Mouse (Mus musculus): ENCODE data around the gene 1810046K07Rik. TPM values are rescaled to one million over a fixed set of nuclear protein-coding genes. Genes with fewer than 3 reads are reported as not detected.

1810046K07Rik gene
- polyA plus RNA-seq, 1 experiment from 2014 or later: not detected

- ATAC-seq: no peak
- no peak overlapping the region for H3K4me3 ChIP-seq (ENCODE audit: low read length)
- no peaks in the 10 kb centered on the region for H3K9me3 ChIP-seq (ENCODE audit: control insufficient read depth, low read length)
- H3K4me1 ChIP-seq (ENCODE audit: control insufficient read depth, insufficient read depth, low read depth, low read length): peaks cover 4% of the 10 kb centered on the region; the same call in 1 of the 2 replicates
- WGBS: 90% methylated on average over 13 of the region's 13 CpGs
- H3K27ac ChIP-seq (ENCODE audit: low read depth, low read length): no peak overlapping the region
- no peak overlapping the region for H3K9ac ChIP-seq (ENCODE audit: low read depth, low read length)
- H3K27me3 ChIP-seq (replicated peaks; ENCODE audit: control insufficient read depth, insufficient read depth, low read length): no peaks in the 10 kb centered on the region
- no peak overlapping the region for H3K4me2 ChIP-seq (ENCODE audit: low read length)
- no peaks in the 10 kb centered on the region for H3K36me3 ChIP-seq (ENCODE audit: control insufficient read depth, insufficient read depth, low read length)
Measured at GRCm38 (mm10) chr9:51331449-51332238, 2.9 kb upstream of the 1810046K07Rik start.

GRCm38 (mm10) chr9:51327555-51327903 lies 1.2 kb downstream of the 1810046K07Rik start:
- no peaks in the 10 kb centered on the region for H3K36me3 ChIP-seq (ENCODE audit: control insufficient read depth, insufficient read depth, low read length)
- ATAC-seq: no peak
- no peak overlapping the region for H3K4me3 ChIP-seq (ENCODE audit: low read length)
- no peaks in the 10 kb centered on the region for H3K4me1 ChIP-seq (ENCODE audit: control insufficient read depth, insufficient read depth, low read depth, low read length)
- no peaks in the 10 kb centered on the region for H3K27me3 ChIP-seq (replicated peaks; ENCODE audit: control insufficient read depth, insufficient read depth, low read length)
- no peak overlapping the region for H3K9ac ChIP-seq (ENCODE audit: low read depth, low read length)
- H3K4me2 ChIP-seq (ENCODE audit: low read length): no peak overlapping the region
- WGBS: 91% methylated on average over 5 of the region's 5 CpGs
- no peak overlapping the region for H3K27ac ChIP-seq (ENCODE audit: low read depth, low read length)
- H3K9me3 ChIP-seq (ENCODE audit: control insufficient read depth, low read length): no peaks in the 10 kb centered on the region

DNA sequence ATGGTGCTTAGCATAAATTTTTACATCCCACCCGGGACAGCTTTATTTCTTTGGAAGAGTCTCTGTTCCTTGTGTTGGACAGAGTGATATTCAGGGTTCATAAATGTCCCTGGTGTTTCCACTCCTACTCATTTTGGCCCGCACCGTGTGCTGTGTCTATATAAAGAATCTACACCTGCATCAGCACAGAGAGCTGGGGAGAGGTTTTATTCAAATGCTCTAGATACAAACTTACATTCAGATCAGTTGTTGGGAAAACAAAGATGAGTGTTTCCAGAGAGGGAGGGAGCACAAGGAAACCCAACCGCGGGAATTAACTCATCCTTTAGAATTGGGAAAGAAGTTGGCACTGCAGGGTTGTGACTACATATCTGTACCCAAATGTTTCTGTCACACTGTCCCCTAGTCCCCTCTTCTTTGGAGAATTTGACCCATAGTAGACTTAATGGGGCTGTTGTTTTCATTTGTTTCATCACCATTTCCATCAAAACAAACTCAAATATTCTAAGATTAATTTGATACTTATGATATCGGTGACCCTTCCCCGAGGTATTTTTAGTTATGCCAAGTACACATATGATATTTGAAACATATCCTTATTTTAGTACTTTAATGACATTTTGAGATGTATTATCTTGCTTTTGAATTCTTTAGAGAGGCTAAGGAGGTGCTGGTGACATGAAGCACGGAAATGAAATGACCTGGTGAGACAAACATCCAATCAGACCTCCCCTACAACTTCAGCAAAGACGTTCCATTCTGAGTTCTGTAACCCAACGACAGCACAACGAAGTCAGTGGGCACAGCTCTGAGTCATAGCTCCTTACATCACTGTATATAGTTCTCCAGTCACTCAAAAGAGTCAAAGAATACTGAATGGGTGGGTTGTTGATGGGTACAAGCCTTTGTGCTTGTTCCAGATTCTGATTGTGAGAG lies 1.8 kb downstream of the 1810046K07Rik start:
- H3K36me3 ChIP-seq (ENCODE audit: control insufficient read depth, insufficient read depth, low read length): no peaks in the 10 kb centered on the region
- whole genome bisulfite sequencing: 84% methylated on average over 11 of the region's 11 CpGs
- no peaks in the 10 kb centered on the region for H3K9me3 ChIP-seq (ENCODE audit: control insufficient read depth, low read length)
- no peak overlapping the region for H3K9ac ChIP-seq (ENCODE audit: low read depth, low read length)
- H3K4me2 ChIP-seq (ENCODE audit: low read length): no peak overlapping the region
- no peak overlapping the region for H3K4me3 ChIP-seq (ENCODE audit: low read length)
- no peaks in the 10 kb centered on the region for H3K27me3 ChIP-seq (replicated peaks; ENCODE audit: control insufficient read depth, insufficient read depth, low read length)
- no peak for ATAC-seq
- no peak overlapping the region for H3K27ac ChIP-seq (ENCODE audit: low read depth, low read length)
- H3K4me1 ChIP-seq (ENCODE audit: control insufficient read depth, insufficient read depth, low read depth, low read length): no peaks in the 10 kb centered on the region

DNA sequence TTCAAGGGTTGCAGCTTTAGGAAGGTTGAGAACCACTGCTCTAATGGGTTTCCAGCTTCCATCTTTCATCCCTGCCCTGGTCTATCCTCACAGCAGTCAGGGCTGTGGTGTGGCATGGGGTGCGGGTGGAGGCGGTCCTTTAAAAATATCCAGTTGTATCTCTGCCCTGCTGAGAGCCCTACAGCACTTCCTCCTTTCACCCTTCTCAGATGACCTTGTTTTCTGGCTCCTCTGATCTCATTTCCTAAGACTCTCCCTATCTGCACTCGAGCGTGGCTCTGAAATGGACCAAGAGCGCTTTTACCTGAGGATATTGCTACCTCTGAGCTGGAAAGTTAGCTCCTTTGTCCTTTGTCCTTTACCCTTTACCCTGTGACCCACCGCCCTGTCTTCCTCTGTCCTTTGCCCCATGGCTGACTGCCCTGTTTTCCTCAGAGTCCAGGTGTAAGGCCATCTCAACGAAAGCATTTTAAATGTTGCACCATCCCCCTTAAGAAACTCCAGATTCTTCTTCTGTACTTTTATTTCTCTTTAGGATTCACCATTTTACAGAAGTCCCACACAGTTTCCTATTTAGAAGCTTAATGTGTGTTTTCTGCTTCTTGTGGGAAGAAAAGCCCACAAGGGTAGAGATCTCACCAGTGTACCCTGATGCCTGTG lies 4.2 kb downstream of the 1810046K07Rik start:
- ATAC-seq: no peak
- Histone ChIP-seq H3K9ac (ENCODE audit: low read depth, low read length) (no peak overlapping the region), H3K4me1 (ENCODE audit: control insufficient read depth, insufficient read depth, low read depth, low read length) (no peaks in the 10 kb centered on the region), H3K9me3 (ENCODE audit: control insufficient read depth, low read length) (no peaks in the 10 kb centered on the region), H3K36me3 (ENCODE audit: control insufficient read depth, insufficient read depth, low read length) (no peaks in the 10 kb centered on the region), H3K27me3 (replicated peaks; ENCODE audit: control insufficient read depth, insufficient read depth, low read length) (no peaks in the 10 kb centered on the region), H3K27ac (ENCODE audit: low read depth, low read length) (no peak overlapping the region), H3K4me2 (ENCODE audit: low read length) (no peak overlapping the region), H3K4me3 (ENCODE audit: low read length) (no peak overlapping the region)
- 91% methylated on average over 7 of the region's 7 CpGs for WGBS

DNA sequence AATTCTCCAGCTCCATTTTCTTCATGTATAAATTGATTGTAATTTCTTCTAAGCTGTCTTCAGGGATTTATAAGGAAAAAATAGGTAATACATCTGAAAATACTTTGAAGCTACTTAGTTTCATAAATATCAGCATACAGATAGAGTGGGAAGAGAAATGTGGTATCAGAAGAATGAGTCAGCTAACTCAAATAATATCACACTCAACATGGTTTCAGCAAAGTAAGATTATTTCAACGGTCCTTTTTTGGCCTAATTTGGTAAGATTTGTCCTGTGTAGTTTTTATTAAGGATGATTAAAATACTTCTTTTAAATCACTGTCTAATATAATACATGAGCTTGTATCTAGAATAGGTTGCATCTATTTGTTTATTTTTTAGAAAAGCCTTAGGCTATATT lies 8.6 kb downstream of the 1810046K07Rik start:
- H3K9ac ChIP-seq (ENCODE audit: low read depth, low read length): no peak overlapping the region
- H3K4me3 ChIP-seq (ENCODE audit: low read length): no peak overlapping the region
- no peak overlapping the region for H3K27ac ChIP-seq (ENCODE audit: low read depth, low read length)
- no peak for ATAC-seq
- no peaks in the 10 kb centered on the region for H3K9me3 ChIP-seq (ENCODE audit: control insufficient read depth, low read length)
- H3K4me2 ChIP-seq (ENCODE audit: low read length): no peak overlapping the region
- WGBS: 83% methylated on average over 1 of the region's 1 CpGs
- no peaks in the 10 kb centered on the region for H3K4me1 ChIP-seq (ENCODE audit: control insufficient read depth, insufficient read depth, low read depth, low read length)
- no peaks in the 10 kb centered on the region for H3K27me3 ChIP-seq (replicated peaks; ENCODE audit: control insufficient read depth, insufficient read depth, low read length)
- H3K36me3 ChIP-seq (ENCODE audit: control insufficient read depth, insufficient read depth, low read length): no peaks in the 10 kb centered on the region

GRCm38 (mm10) chr9:51318246-51318645 lies 10.5 kb downstream of the 1810046K07Rik start:
- Histone ChIP-seq H3K9me3 (ENCODE audit: control insufficient read depth, low read length) (no peaks in the 10 kb centered on the region), H3K27ac (ENCODE audit: low read depth, low read length) (no peak overlapping the region), H3K9ac (ENCODE audit: low read depth, low read length) (no peak overlapping the region), H3K4me3 (ENCODE audit: low read length) (no peak overlapping the region), H3K4me2 (ENCODE audit: low read length) (no peak overlapping the region), H3K4me1 (ENCODE audit: control insufficient read depth, insufficient read depth, low read depth, low read length) (no peaks in the 10 kb centered on the region), H3K27me3 (replicated peaks; ENCODE audit: control insufficient read depth, insufficient read depth, low read length) (no peaks in the 10 kb centered on the region), H3K36me3 (ENCODE audit: control insufficient read depth, insufficient read depth, low read length) (no peaks in the 10 kb centered on the region)
- WGBS: 84% methylated on average over 4 of the region's 4 CpGs
- ATAC-seq: no peak

DNA sequence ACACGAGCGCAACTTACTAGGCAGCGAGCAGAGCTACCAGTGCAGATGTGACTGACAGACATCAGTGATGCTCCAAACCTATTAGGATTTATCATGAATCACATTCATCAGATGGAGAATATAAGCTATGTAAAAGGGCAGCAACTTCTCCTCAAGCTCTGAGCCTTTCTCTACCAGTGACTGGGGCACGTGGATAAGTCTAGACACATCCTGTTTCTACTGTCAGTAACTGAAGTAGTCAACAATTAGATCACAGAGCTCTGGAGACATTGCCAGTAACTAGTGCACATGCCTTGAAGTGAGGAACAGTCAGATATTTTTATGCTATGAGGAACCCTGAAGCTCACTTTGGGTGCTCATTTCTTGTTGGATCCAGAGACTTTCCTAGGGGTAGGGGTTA lies 11.4 kb downstream of the 1810046K07Rik start:
- H3K4me1 ChIP-seq (ENCODE audit: control insufficient read depth, insufficient read depth, low read depth, low read length): no peaks in the 10 kb centered on the region
- no peak overlapping the region for H3K4me2 ChIP-seq (ENCODE audit: low read length)
- no peak for ATAC-seq
- no peak overlapping the region for H3K4me3 ChIP-seq (ENCODE audit: low read length)
- H3K27me3 ChIP-seq (replicated peaks; ENCODE audit: control insufficient read depth, insufficient read depth, low read length): no peaks in the 10 kb centered on the region
- WGBS: 89% methylated on average over 4 of the region's 4 CpGs
- H3K9me3 ChIP-seq (ENCODE audit: control insufficient read depth, low read length): no peaks in the 10 kb centered on the region
- H3K27ac ChIP-seq (ENCODE audit: low read depth, low read length): no peak overlapping the region
- H3K9ac ChIP-seq (ENCODE audit: low read depth, low read length): no peak overlapping the region
- no peaks in the 10 kb centered on the region for H3K36me3 ChIP-seq (ENCODE audit: control insufficient read depth, insufficient read depth, low read length)

GRCm38 (mm10) chr9:51315402-51316063 lies 13.2 kb downstream of the 1810046K07Rik start:
- Histone ChIP-seq H3K9me3 (ENCODE audit: control insufficient read depth, low read length) (no peaks in the 10 kb centered on the region), H3K27me3 (replicated peaks; ENCODE audit: control insufficient read depth, insufficient read depth, low read length) (no peaks in the 10 kb centered on the region), H3K36me3 (ENCODE audit: control insufficient read depth, insufficient read depth, low read length) (no peaks in the 10 kb centered on the region), H3K9ac (ENCODE audit: low read depth, low read length) (no peak overlapping the region), H3K27ac (ENCODE audit: low read depth, low read length) (no peak overlapping the region), H3K4me1 (ENCODE audit: control insufficient read depth, insufficient read depth, low read depth, low read length) (no peaks in the 10 kb centered on the region), H3K4me3 (ENCODE audit: low read length) (no peak overlapping the region), H3K4me2 (ENCODE audit: low read length) (no peak overlapping the region)
- WGBS: 82% methylated on average over 6 of the region's 6 CpGs
- ATAC-seq: no peak

Measured in hindbrain, embryonic 16.5 days (tissue).